ENCODE assay signal across 9 mouse cellular contexts in the genomic region with DNA sequence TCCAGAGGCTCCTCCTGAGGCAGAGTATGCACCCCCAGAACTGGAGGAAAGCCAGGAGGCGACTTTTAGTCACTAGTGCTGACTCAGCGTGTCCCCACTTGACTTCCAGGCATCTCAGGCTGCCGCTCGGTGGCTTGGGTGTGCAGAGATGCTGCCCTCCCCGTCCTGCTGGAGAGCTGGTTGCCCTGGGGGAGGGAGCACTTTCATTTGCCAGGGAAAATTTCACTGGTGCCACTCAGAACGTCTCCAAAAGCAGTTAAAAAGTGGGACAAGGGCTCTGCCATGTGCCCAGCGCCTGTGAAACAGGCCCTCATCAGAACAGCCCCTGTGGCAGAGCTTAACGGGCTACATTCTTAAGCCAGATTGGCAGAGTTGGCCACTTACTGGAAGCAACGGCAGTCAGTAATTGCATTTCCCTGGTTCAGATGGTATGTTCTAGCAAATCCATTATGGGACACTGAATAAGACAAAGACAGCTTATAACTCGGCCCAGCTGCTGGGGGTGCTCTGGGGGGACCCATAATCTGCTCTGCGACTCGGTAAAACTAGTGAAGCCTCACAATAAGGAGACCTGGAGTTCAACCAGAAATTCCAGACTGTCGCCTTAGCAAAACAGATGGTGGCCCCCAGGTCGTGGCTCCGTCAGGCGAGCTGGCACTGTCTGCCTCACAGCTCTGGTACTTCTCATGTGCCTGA.
DNase-seq lines count a peak whose midpoint lies in the region; ATAC-seq lines count a peak whose summit lies in the region.
"Had no signal": no experiment of that assay in that cellular context is flagged by ENCODE, and none has a peak within 500 bp of the region (broad histone marks: within the 10 kb centered on the region; RNA-seq: fewer than 3 reads in every experiment).

No protein-coding gene starts in this region.

- peaks cover 19% of the 10 kb centered on the region for H3K4me1 ChIP-seq in heart, embryonic 12.5 days (replicated peaks)
- H3K4me1 ChIP-seq in brown adipose tissue, adult 24 weeks (ENCODE audit: control insufficient read depth, insufficient read depth, insufficient read length, low read length) = peaks cover 15% of the 10 kb centered on the region
- peaks cover 83% of the 10 kb centered on the region for H3K4me1 ChIP-seq in forebrain, embryonic 15.5 days
- H3K4me1 ChIP-seq in lung, embryonic 16.5 days (replicated peaks; ENCODE audit: control insufficient read depth, insufficient read depth, low read length) = peaks cover 26% of the 10 kb centered on the region
- H3K4me1 ChIP-seq: liver, embryonic 15.5 days had no signal

- no peaks in the 10 kb centered on the region for H3K36me3 ChIP-seq in heart, embryonic 12.5 days
- no peaks in the 10 kb centered on the region for H3K36me3 ChIP-seq in forebrain, embryonic 15.5 days
- H3K36me3 ChIP-seq in lung, embryonic 16.5 days (ENCODE audit: control insufficient read depth, insufficient read depth, low read length) = no peaks in the 10 kb centered on the region
- H3K36me3 ChIP-seq: liver, embryonic 15.5 days had no signal

- no peak overlapping the region for H3K4me2 ChIP-seq in heart, embryonic 12.5 days
- no peak overlapping the region for H3K4me2 ChIP-seq in forebrain, embryonic 15.5 days (replicated peaks)
- peak overlapping the region; percentile 5; the same call in 1 of the 2 replicates for H3K4me2 ChIP-seq in lung, embryonic 16.5 days (ENCODE audit: low read depth, low read length)
- H3K4me2 ChIP-seq: liver, embryonic 15.5 days had no signal

- H3K9me3 ChIP-seq in heart, embryonic 12.5 days (replicated peaks) = no peaks in the 10 kb centered on the region
- H3K9me3 ChIP-seq in forebrain, embryonic 15.5 days = no peaks in the 10 kb centered on the region
- H3K9me3 ChIP-seq in lung, embryonic 16.5 days (ENCODE audit: control insufficient read depth, low read length) = no peaks in the 10 kb centered on the region
- H3K9me3 ChIP-seq: liver, embryonic 15.5 days had no signal

- intact Hi-C loops in heart, postnatal 10 days (cut with DNase I) = no loop called here

- no peak overlapping the region for H3K9ac ChIP-seq in heart, embryonic 12.5 days
- no peak overlapping the region for H3K9ac ChIP-seq in forebrain, embryonic 15.5 days (replicated peaks)
- peak overlapping the region; percentile 39; the same call in 1 of the 2 replicates for H3K9ac ChIP-seq in lung, embryonic 16.5 days (ENCODE audit: low read length)
- H3K9ac ChIP-seq: liver, embryonic 15.5 days had no signal

- ATAC-seq in heart, embryonic 12.5 days (ENCODE audit: insufficient number of reproducible peaks, low FRiP score) = no peak
- ATAC-seq in forebrain, embryonic 15.5 days (replicated peaks) = peak; percentile 84
- ATAC-seq in lung, embryonic 16.5 days (ENCODE audit: low read depth) = peak; percentile 54
- ATAC-seq in erythroblast, adult 5-6 weeks (replicated peaks; ENCODE audit: low FRiP score, poor library complexity, severe bottlenecking) = no peak

- WGBS in heart, embryonic 12.5 days = 65% methylated on average over 16 of the region's 16 CpGs
- WGBS in forebrain, embryonic 15.5 days = 17% methylated on average over 16 of the region's 16 CpGs
- 37% methylated on average over 16 of the region's 16 CpGs for WGBS in lung, embryonic 16.5 days

- no peak overlapping the region for H3K27ac ChIP-seq in heart, embryonic 12.5 days (ENCODE audit: poor library complexity, severe bottlenecking)
- peak overlapping the region; percentile 22 for H3K27ac ChIP-seq in brown adipose tissue, adult 24 weeks (replicated peaks; ENCODE audit: low read depth, low read length)
- peak overlapping the region; percentile 90 for H3K27ac ChIP-seq in forebrain, embryonic 15.5 days (replicated peaks)
- H3K27ac ChIP-seq in lung, embryonic 16.5 days (ENCODE audit: low read length) = peak overlapping the region; percentile 72
- H3K27ac ChIP-seq: liver, embryonic 15.5 days had no signal

- H3K4me3 ChIP-seq in heart, embryonic 12.5 days = no peak overlapping the region
- no peak overlapping the region for H3K4me3 ChIP-seq in brown adipose tissue, adult 24 weeks (ENCODE audit: insufficient read depth, low read depth, low read length)
- no peak overlapping the region for H3K4me3 ChIP-seq in forebrain, embryonic 15.5 days
- H3K4me3 ChIP-seq in lung, embryonic 16.5 days (ENCODE audit: low read length) = no peak overlapping the region
- H3K4me3 ChIP-seq: liver, embryonic 15.5 days had no signal

- H3K27me3 ChIP-seq in heart, embryonic 12.5 days (replicated peaks) = peaks cover 32% of the 10 kb centered on the region
- no peaks in the 10 kb centered on the region for H3K27me3 ChIP-seq in forebrain, embryonic 15.5 days
- H3K27me3 ChIP-seq in lung, embryonic 16.5 days (ENCODE audit: control insufficient read depth, insufficient read depth, low read depth, low read length) = no peaks in the 10 kb centered on the region
- H3K27me3 ChIP-seq: liver, embryonic 15.5 days had no signal

- peak; percentile 67 to 70 for DNase-seq in heart, postnatal 10 days
- DNase-seq in kidney, adult 9 months = peak; percentile 47
- peak; percentile 55 for DNase-seq in skeletal muscle tissue, adult 2 months (ENCODE audit: low read depth, low spot score)

Comparison
In these comparisons a context has a peak if more than half of its experiments do, and no peak if none do; other contexts are left out.
1. ATAC-seq: peak in forebrain, embryonic 15.5 days (single experiment) and lung, embryonic 16.5 days (single experiment); none in heart, embryonic 12.5 days (single experiment) and erythroblast, adult 5-6 weeks (single experiment).
2. Peak in every context shown above with its lines, with median percentiles within 50 percentile points of each other: DNase-seq.